Comparison of ENCODE assay signal across 26 mouse cellular contexts in the genomic region with DNA sequence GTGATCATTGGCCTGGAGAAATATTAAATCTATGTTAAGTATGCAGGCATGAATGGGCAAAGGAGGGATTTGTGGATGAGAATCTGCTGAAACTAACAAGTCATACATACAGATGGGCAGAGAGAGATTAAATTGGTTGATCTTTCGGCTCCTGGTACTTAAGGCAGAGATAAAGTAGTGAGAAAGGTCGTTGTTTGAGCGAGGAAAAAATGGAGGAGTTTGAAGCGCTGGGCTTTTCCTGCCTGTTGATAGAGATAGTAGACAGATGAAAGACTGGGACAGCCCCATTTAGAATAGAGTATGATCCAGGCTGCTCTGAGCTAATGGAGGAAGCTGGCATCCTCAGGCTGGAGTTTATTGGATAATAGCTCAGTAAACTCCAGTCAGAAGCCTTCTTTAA.
A peak's percentile ranks its signal among the peaks of the same experiment; 100 is the strongest.
DNase-seq lines count a peak whose midpoint lies in the region; ATAC-seq lines count a peak whose summit lies in the region.
"Had no signal": no experiment of that assay in that cellular context is flagged by ENCODE, and none has a peak within 500 bp of the region (broad histone marks: within the 10 kb centered on the region; RNA-seq: fewer than 3 reads in every experiment).

No protein-coding gene starts in this region.

- H3K4me2 ChIP-seq in heart, embryonic 15.5 days, result no peak overlapping the region
- no peak overlapping the region for H3K4me2 ChIP-seq in lung, embryonic 16.5 days (ENCODE audit: low read depth, low read length)
- H3K4me2 ChIP-seq in liver, embryonic 15.5 days, result no peak overlapping the region
- H3K4me2 ChIP-seq: embryonic facial prominence, embryonic 13.5 days; limb, embryonic 12.5 days; lung, embryonic 14.5 days; midbrain, embryonic 12.5 days; neural tube, embryonic 15.5 days; stomach, embryonic 15.5 days had no signal

- DNase-seq in heart, postnatal 36 days, result no peak
- no peak for DNase-seq in lung, postnatal 36 days
- no peak for DNase-seq in gastrocnemius, postnatal 14 days
- DNase-seq in layer of hippocampus, adult 9-11 months, result no peak
- DNase-seq: adrenal gland, adult 2 months; cerebellum, adult 18-20 months; cerebellum, postnatal 25 days; embryo, embryonic 11 days; gastrocnemius, adult 2 months; kidney, adult 9 months; kidney, postnatal 14 days; layer of hippocampus, postnatal 36 days; lung, embryonic 14.5 days; right cerebral cortex, adult 18-20 months; thymus, postnatal 25 days had no signal

- intact Hi-C loops in heart, postnatal 36 days (cut with DNase I), result no loop called here
- intact Hi-C loops in gastrocnemius, postnatal 14 days (cut with DNase I; ENCODE audit: low total_unique reads), result no loop called here

- H3K9me3 ChIP-seq in heart, embryonic 15.5 days (replicated peaks), result no peaks in the 10 kb centered on the region
- peaks cover 5% of the 10 kb centered on the region; the same call in 1 of the 2 replicates for H3K9me3 ChIP-seq in lung, embryonic 16.5 days (ENCODE audit: control insufficient read depth, low read length)
- peaks cover 4% of the 10 kb centered on the region; the same call in 1 of the 2 replicates for H3K9me3 ChIP-seq in liver, embryonic 15.5 days (replicated peaks)
- H3K9me3 ChIP-seq: embryonic facial prominence, embryonic 13.5 days; neural tube, embryonic 15.5 days; stomach, embryonic 15.5 days had no signal

- H3K27me3 ChIP-seq in heart, embryonic 15.5 days, result no peaks in the 10 kb centered on the region
- no peaks in the 10 kb centered on the region for H3K27me3 ChIP-seq in lung, embryonic 16.5 days (ENCODE audit: control insufficient read depth, insufficient read depth, low read depth, low read length)
- H3K27me3 ChIP-seq in liver, embryonic 15.5 days, result 0 out of 2 replicates have a peak, but pooled peaks cover 3% of the 10 kb centered on the region
- H3K27me3 ChIP-seq: embryonic facial prominence, embryonic 13.5 days; limb, embryonic 12.5 days; midbrain, embryonic 12.5 days; neural tube, embryonic 15.5 days; stomach, embryonic 15.5 days had no signal

- H3K27ac ChIP-seq in heart, embryonic 15.5 days, result peak overlapping the region; percentile 44
- peak overlapping the region; percentile 35 for H3K27ac ChIP-seq in lung, embryonic 16.5 days (ENCODE audit: low read length)
- H3K27ac ChIP-seq in liver, embryonic 15.5 days (replicated peaks), result no peak overlapping the region
- H3K27ac ChIP-seq: gastrocnemius, adult 2 months; hindbrain, postnatal 0 days; midbrain, embryonic 12.5 days; neural tube, embryonic 15.5 days; stomach, embryonic 15.5 days had no signal

- no peak overlapping the region for H3K4me3 ChIP-seq in heart, embryonic 15.5 days
- H3K4me3 ChIP-seq in lung, embryonic 16.5 days (ENCODE audit: low read length), result no peak overlapping the region
- no peak overlapping the region for H3K4me3 ChIP-seq in liver, embryonic 15.5 days (replicated peaks)
- H3K4me3 ChIP-seq: embryonic facial prominence, embryonic 13.5 days; gastrocnemius, adult 2 months; limb, embryonic 12.5 days; midbrain, embryonic 12.5 days; neural tube, embryonic 15.5 days; stomach, embryonic 15.5 days had no signal

- ATAC-seq in heart, embryonic 15.5 days (replicated peaks; ENCODE audit: insufficient number of reproducible peaks, insufficient read depth, low FRiP score, low read depth), result no peak
- ATAC-seq in lung, embryonic 16.5 days (ENCODE audit: low read depth), result no peak
- ATAC-seq in liver, embryonic 15.5 days (ENCODE audit: insufficient read depth), result peak; percentile 40; the same call in 1 of the 2 replicates
- ATAC-seq: forebrain, embryonic 14.5 days; hindbrain, postnatal 0 days; intestine, embryonic 16.5 days had no signal

- whole genome bisulfite sequencing in heart, embryonic 15.5 days, result 25% methylated on average over 4 of the region's 4 CpGs
- WGBS in lung, embryonic 16.5 days, result 41% methylated on average over 4 of the region's 4 CpGs
- 15% methylated on average over 4 of the region's 4 CpGs for WGBS in liver, embryonic 15.5 days (ENCODE audit: insufficient replicate concordance)

- H3K36me3 ChIP-seq in heart, embryonic 15.5 days, result no peaks in the 10 kb centered on the region
- H3K36me3 ChIP-seq in lung, embryonic 16.5 days (ENCODE audit: control insufficient read depth, insufficient read depth, low read length), result no peaks in the 10 kb centered on the region; the same call in 1 of the 2 replicates
- H3K36me3 ChIP-seq in liver, embryonic 15.5 days (replicated peaks), result 0 out of 2 replicates have a peak, but pooled peaks cover 8% of the 10 kb centered on the region

- no peak overlapping the region for H3K9ac ChIP-seq in heart, embryonic 15.5 days
- H3K9ac ChIP-seq in lung, embryonic 16.5 days (ENCODE audit: low read length), result no peak overlapping the region
- H3K9ac ChIP-seq in liver, embryonic 15.5 days, result no peak overlapping the region
- H3K9ac ChIP-seq: embryonic facial prominence, embryonic 13.5 days; limb, embryonic 12.5 days; lung, embryonic 14.5 days; midbrain, embryonic 12.5 days; neural tube, embryonic 15.5 days; stomach, embryonic 15.5 days had no signal

- peaks cover 64% of the 10 kb centered on the region for H3K4me1 ChIP-seq in heart, embryonic 15.5 days (replicated peaks)
- peaks cover 40% of the 10 kb centered on the region for H3K4me1 ChIP-seq in lung, embryonic 16.5 days (replicated peaks; ENCODE audit: control insufficient read depth, insufficient read depth, low read length)
- H3K4me1 ChIP-seq in liver, embryonic 15.5 days (replicated peaks), result peaks cover 38% of the 10 kb centered on the region
